Mouse (Mus musculus): ENCODE measurements around the gene Otx1.

Otx1 gene

GRCm38 (mm10) chr11:22002783-22003340, at the start of gene Otx1:
TSS of gene Otx1 (minus strand) at chr11:22002897.
- in situ Hi-C loops (cut with MboI; ENCODE audit: low sequenced_read_pairs), result no loop called here

- in situ Hi-C loops (cut with MboI; ENCODE audit: low sequenced_read_pairs), result no loop called here
Measured at GRCm38 (mm10) chr11:22050864-22051263, 48.2 kb upstream of the Otx1 start.

- in situ Hi-C loops (cut with MboI; ENCODE audit: low sequenced_read_pairs), result no loop called here
Measured at GRCm38 (mm10) chr11:22039854-22040426, 37.2 kb upstream of the Otx1 start.

- in situ Hi-C loops (cut with MboI; ENCODE audit: low sequenced_read_pairs), result no loop called here
Measured at GRCm38 (mm10) chr11:22034564-22035105, 31.9 kb upstream of the Otx1 start.

- in situ Hi-C loops (cut with MboI; ENCODE audit: low sequenced_read_pairs), result no loop called here
Measured at GRCm38 (mm10) chr11:22033582-22033981, 30.9 kb upstream of the Otx1 start.

- in situ Hi-C loops (cut with MboI; ENCODE audit: low sequenced_read_pairs), result no loop called here
Measured at GRCm38 (mm10) chr11:22020602-22021001, 17.9 kb upstream of the Otx1 start.

GRCm38 (mm10) chr11:22017444-22017843, 14.7 kb upstream of the Otx1 start:
- in situ Hi-C loops (cut with MboI; ENCODE audit: low sequenced_read_pairs), result no loop called here

GRCm38 (mm10) chr11:22016341-22016740, 13.6 kb upstream of the Otx1 start:
- in situ Hi-C loops (cut with MboI; ENCODE audit: low sequenced_read_pairs), result no loop called here

GRCm38 (mm10) chr11:22008817-22009216, 6.1 kb upstream of the Otx1 start:
- in situ Hi-C loops (cut with MboI; ENCODE audit: low sequenced_read_pairs), result no loop called here

GRCm38 (mm10) chr11:22008129-22008596, 5.5 kb upstream of the Otx1 start:
- in situ Hi-C loops (cut with MboI; ENCODE audit: low sequenced_read_pairs), result no loop called here

- in situ Hi-C loops (cut with MboI; ENCODE audit: low sequenced_read_pairs), result no loop called here
Measured at GRCm38 (mm10) chr11:22007781-22008110, 5.0 kb upstream of the Otx1 start.

GRCm38 (mm10) chr11:22007088-22007780, 4.5 kb upstream of the Otx1 start:
- in situ Hi-C loops (cut with MboI; ENCODE audit: low sequenced_read_pairs), result no loop called here

GRCm38 (mm10) chr11:22006471-22007087, 3.9 kb upstream of the Otx1 start:
- in situ Hi-C loops (cut with MboI; ENCODE audit: low sequenced_read_pairs), result no loop called here

GRCm38 (mm10) chr11:22005281-22005870, 2.7 kb upstream of the Otx1 start:
- in situ Hi-C loops (cut with MboI; ENCODE audit: low sequenced_read_pairs), result no loop called here

GRCm38 (mm10) chr11:22004331-22004841, 1.7 kb upstream of the Otx1 start:
- in situ Hi-C loops (cut with MboI; ENCODE audit: low sequenced_read_pairs), result no loop called here

- in situ Hi-C loops (cut with MboI; ENCODE audit: low sequenced_read_pairs), result no loop called here
Measured at GRCm38 (mm10) chr11:22003341-22003981, 764 bp upstream of the Otx1 start.

GRCm38 (mm10) chr11:22002062-22002782, 475 bp downstream of the Otx1 start:
- in situ Hi-C loops (cut with MboI; ENCODE audit: low sequenced_read_pairs), result no loop called here

GRCm38 (mm10) chr11:22001321-22002061, 1.2 kb downstream of the Otx1 start:
- in situ Hi-C loops (cut with MboI; ENCODE audit: low sequenced_read_pairs), result no loop called here
